ENCODE assay signal across 8 mouse cellular contexts in genomic region chr8:93661739-93662138, GRCm38 (mm10).
DNase-seq lines count a peak whose midpoint lies in the region; ATAC-seq and TF ChIP-seq lines count a peak whose summit lies in the region.

No protein-coding gene starts in this region.

- no peak overlapping the region for H3ac ChIP-seq in C2C12 (ENCODE audit: control insufficient read depth, insufficient read length, low read depth)

- H3K79me2 ChIP-seq in C2C12 (ENCODE audit: control insufficient read depth, insufficient read depth) = no peaks in the 10 kb centered on the region

- H3K4me2 ChIP-seq in forebrain, embryonic 11.5 days (ENCODE audit: low read depth, low read length, severe bottlenecking) = peak overlapping the region; percentile 38
- H3K4me2 ChIP-seq in heart, embryonic 15.5 days = peak overlapping the region; percentile 61
- peak overlapping the region; percentile 39 for H3K4me2 ChIP-seq in liver, embryonic 11.5 days
- peak overlapping the region; percentile 39 for H3K4me2 ChIP-seq in neural tube, embryonic 11.5 days (ENCODE audit: low read depth)

- ATAC-seq in forebrain, embryonic 11.5 days (replicated peaks; ENCODE audit: low FRiP score) = peak; percentile 92
- ATAC-seq in heart, embryonic 15.5 days (replicated peaks; ENCODE audit: insufficient number of reproducible peaks, insufficient read depth, low FRiP score, low read depth) = peak; percentile 58; the same call in 1 of the 2 replicates
- peak; percentile 43 for ATAC-seq in liver, embryonic 11.5 days (replicated peaks; ENCODE audit: low FRiP score)
- peak; percentile 83 for ATAC-seq in neural tube, embryonic 11.5 days (ENCODE audit: insufficient read depth, low FRiP score, low TSS enrichment)

- no peak overlapping the region for H3K27ac ChIP-seq in brown adipose tissue, adult 24 weeks (replicated peaks; ENCODE audit: low read depth, low read length)
- no peak overlapping the region for H3K27ac ChIP-seq in forebrain, embryonic 11.5 days (ENCODE audit: low read depth, low read length)
- H3K27ac ChIP-seq in heart, embryonic 15.5 days = no peak overlapping the region
- no peak overlapping the region for H3K27ac ChIP-seq in liver, embryonic 11.5 days (ENCODE audit: low read depth, low read length)
- H3K27ac ChIP-seq in neural tube, embryonic 11.5 days (ENCODE audit: low read depth, low read length) = no peak overlapping the region

- no peaks in the 10 kb centered on the region for H3K4me1 ChIP-seq in brown adipose tissue, adult 24 weeks (ENCODE audit: control insufficient read depth, insufficient read depth, insufficient read length, low read length)
- H3K4me1 ChIP-seq in forebrain, embryonic 11.5 days (replicated peaks; ENCODE audit: control insufficient read depth, insufficient read depth, low read length) = no peaks in the 10 kb centered on the region
- 0 out of 2 replicates have a peak, but pooled peaks cover 2% of the 10 kb centered on the region for H3K4me1 ChIP-seq in heart, embryonic 15.5 days (replicated peaks)
- H3K4me1 ChIP-seq in liver, embryonic 11.5 days (replicated peaks; ENCODE audit: control insufficient read depth, insufficient read depth, low read length) = no peaks in the 10 kb centered on the region
- H3K4me1 ChIP-seq in neural tube, embryonic 11.5 days (ENCODE audit: control insufficient read depth, insufficient read depth, low read length) = no peaks in the 10 kb centered on the region; the same call in 1 of the 2 replicates

- no peaks in the 10 kb centered on the region for H3K36me3 ChIP-seq in C2C12 (ENCODE audit: control insufficient read depth, insufficient read depth)
- no peaks in the 10 kb centered on the region for H3K36me3 ChIP-seq in forebrain, embryonic 11.5 days (ENCODE audit: control insufficient read depth, insufficient read depth, low read length)
- no peaks in the 10 kb centered on the region for H3K36me3 ChIP-seq in heart, embryonic 15.5 days
- no peaks in the 10 kb centered on the region for H3K36me3 ChIP-seq in liver, embryonic 11.5 days (ENCODE audit: control insufficient read depth, insufficient read depth, low read length)
- H3K36me3 ChIP-seq in neural tube, embryonic 11.5 days (ENCODE audit: control insufficient read depth, insufficient read depth, low read length) = no peaks in the 10 kb centered on the region

- TF ChIP-seq CTCF in C2C12 (IDR thresholded peaks at IDR 0.05; ENCODE audit: control insufficient read depth, insufficient read depth, insufficient read length) = peak; percentile 81

- WGBS in forebrain, embryonic 11.5 days = 0% methylated on average over 15 of the region's 15 CpGs
- WGBS in heart, embryonic 15.5 days = 6% methylated on average over 15 of the region's 15 CpGs
- WGBS in liver, embryonic 11.5 days = 9% methylated on average over 15 of the region's 15 CpGs
- WGBS in neural tube, embryonic 11.5 days = 6% methylated on average over 15 of the region's 15 CpGs

- peak; percentile 91 for DNase-seq in forebrain, embryonic 11.5 days (ENCODE audit: low spot score)
- DNase-seq in kidney, postnatal 14 days = peak; percentile 76
- DNase-seq in liver, embryonic 11.5 days (ENCODE audit: low spot score) = peak; percentile 51
- peak; percentile 83 for DNase-seq in neural tube, embryonic 11.5 days (ENCODE audit: low spot score)
- DNase-seq in thymus, adult 18-20 months = peak; percentile 3 to 9

- H3K27me3 ChIP-seq in C2C12 (ENCODE audit: control insufficient read depth, insufficient read depth, insufficient read length) = no peaks in the 10 kb centered on the region
- no peaks in the 10 kb centered on the region for H3K27me3 ChIP-seq in forebrain, embryonic 11.5 days (ENCODE audit: control insufficient read depth, insufficient read depth, low read length)
- no peaks in the 10 kb centered on the region for H3K27me3 ChIP-seq in heart, embryonic 15.5 days
- no peaks in the 10 kb centered on the region for H3K27me3 ChIP-seq in liver, embryonic 11.5 days (replicated peaks; ENCODE audit: control insufficient read depth, insufficient read depth, low read length)
- H3K27me3 ChIP-seq in neural tube, embryonic 11.5 days (ENCODE audit: control insufficient read depth, insufficient read depth, low read length) = no peaks in the 10 kb centered on the region

- no peak overlapping the region; the same call in 1 of the 2 replicates for H3K9ac ChIP-seq in forebrain, embryonic 11.5 days (ENCODE audit: low read length)
- no peak overlapping the region for H3K9ac ChIP-seq in heart, embryonic 15.5 days
- H3K9ac ChIP-seq in liver, embryonic 11.5 days (ENCODE audit: low read depth, low read length) = no peak overlapping the region
- peak overlapping the region; percentile 23; the same call in 1 of the 2 replicates for H3K9ac ChIP-seq in neural tube, embryonic 11.5 days (ENCODE audit: low read length)

- H3K4me3 ChIP-seq in C2C12 (ENCODE audit: insufficient read depth, poor library complexity, severe bottlenecking) = no peak overlapping the region
- peak overlapping the region; percentile 31; the same call in 1 of the 2 replicates for H3K4me3 ChIP-seq in brown adipose tissue, adult 24 weeks (ENCODE audit: insufficient read depth, low read depth, low read length)
- H3K4me3 ChIP-seq in forebrain, embryonic 11.5 days (ENCODE audit: low read depth, low read length) = peak overlapping the region; percentile 7; the same call in 1 of the 2 replicates
- peak overlapping the region; percentile 37 for H3K4me3 ChIP-seq in heart, embryonic 15.5 days
- H3K4me3 ChIP-seq in liver, embryonic 11.5 days (ENCODE audit: low read depth, low read length) = no peak overlapping the region; the same call in 1 of the 2 replicates
- peak overlapping the region; percentile 6; the same call in 1 of the 2 replicates for H3K4me3 ChIP-seq in neural tube, embryonic 11.5 days (ENCODE audit: low read depth, low read length)

- H3K9me3 ChIP-seq in forebrain, embryonic 11.5 days (ENCODE audit: control insufficient read depth, low read length) = no peaks in the 10 kb centered on the region
- no peaks in the 10 kb centered on the region for H3K9me3 ChIP-seq in heart, embryonic 15.5 days (replicated peaks)
- H3K9me3 ChIP-seq in liver, embryonic 11.5 days (ENCODE audit: control insufficient read depth, low read length) = no peaks in the 10 kb centered on the region
- no peaks in the 10 kb centered on the region for H3K9me3 ChIP-seq in neural tube, embryonic 11.5 days (ENCODE audit: control insufficient read depth, low read length)

- H3K79me3 ChIP-seq in C2C12 (ENCODE audit: low read depth) = no peaks in the 10 kb centered on the region

TF ChIP-seq in C2C12, 6 proteins besides CTCF, POLR2A, EP300 and RAD21:
- TF ChIP-seq MYOD1 (IDR thresholded peaks at IDR 0.05; ENCODE audit: control insufficient read depth, insufficient read length, low read depth) (no peak), FOSL1 (IDR thresholded peaks at IDR 0.05; ENCODE audit: insufficient read depth, low read length, poor library complexity, severe bottlenecking) (no peak), USF1 (IDR thresholded peaks at IDR 0.05; ENCODE audit: low read depth) (no peak)

Comparison
In these comparisons a context has a peak if more than half of its experiments do, and no peak if none do; other contexts are left out.
1. H3K4me3 ChIP-seq: peak in brown adipose tissue, adult 24 weeks (single experiment), forebrain, embryonic 11.5 days (single experiment), heart, embryonic 15.5 days (single experiment) and neural tube, embryonic 11.5 days (single experiment); none in C2C12 (single experiment) and liver, embryonic 11.5 days (single experiment).
2. DNase-seq: peak in every context shown above with its lines; median percentile 91 in forebrain, embryonic 11.5 days; 83 in neural tube, embryonic 11.5 days; 76 in kidney, postnatal 14 days; 51 in liver, embryonic 11.5 days; 6 in thymus, adult 18-20 months.
3. Peak in every context shown above with its lines, with median percentiles within 50 percentile points of each other: ATAC-seq and H3K4me2 ChIP-seq.